Mouse (Mus musculus) gastrocnemius, postnatal 25 days (tissue): ENCODE data around the gene Trp53bp2. TPM values are rescaled to one million over a fixed set of nuclear protein-coding genes. Genes with fewer than 3 reads are reported as not detected.

Experiments
- DNase-seq: peaks from one replicate; pipeline ENCODE4 v3.0.0; 2022
- total RNA-seq, 2 experiments: library from RNA; stranded (reverse); gene quantifications; 1 replicate in 1 of 2; 2 replicates in 1 of 2; pipeline ENCODE4 v1.2.3; 2021

The Trp53bp2 gene
- total RNA-seq, 2 experiments from 2014 or later: 8.5 to 8.6 TPM

GRCm38 (mm10) chr1:182461261-182461660 lies 52.3 kb downstream of the Trp53bp2 start:
- peak; percentile 28 for DNase-seq

DNA sequence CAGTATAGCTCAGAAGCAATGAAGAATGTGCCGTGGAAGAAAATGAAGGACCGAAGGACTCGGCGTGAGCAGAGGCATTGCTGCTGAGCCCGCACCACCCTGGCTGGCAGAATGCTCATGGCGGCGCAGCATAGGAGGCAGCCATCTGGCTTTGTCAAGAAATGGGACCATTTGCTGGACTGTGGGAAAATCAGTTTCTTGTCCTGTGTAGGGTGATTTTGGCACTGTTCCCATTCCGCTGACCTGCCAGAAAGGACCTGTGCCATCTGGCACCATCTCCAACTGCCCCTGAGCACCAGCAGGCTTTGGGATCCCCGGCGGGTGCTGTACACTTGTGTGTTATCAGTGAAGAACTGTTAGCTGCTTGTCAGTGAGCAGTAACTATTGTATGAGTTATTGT lies 52.8 kb downstream of the Trp53bp2 start:
- no peak for DNase-seq

DNA sequence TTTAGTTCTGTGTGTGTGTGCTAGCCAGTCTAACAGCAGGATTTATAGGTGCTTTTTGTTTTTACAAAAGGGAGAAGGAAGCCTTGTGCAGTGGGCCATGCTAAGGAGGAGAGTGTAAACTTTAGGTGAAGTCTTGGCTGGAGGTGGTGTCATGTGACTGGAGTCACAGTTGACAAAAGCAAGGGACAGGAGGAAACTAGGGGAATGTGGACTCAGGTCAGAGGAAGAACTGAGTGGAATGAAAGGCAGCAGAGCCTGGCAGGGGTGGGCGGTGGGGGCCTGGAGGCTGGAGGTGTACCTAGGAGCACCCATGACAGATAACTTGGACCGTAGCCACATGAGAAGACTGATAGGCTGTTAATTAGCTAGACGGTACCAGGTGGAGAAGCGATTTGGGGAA lies 56.3 kb downstream of the Trp53bp2 start:
- DNase-seq: no peak

DNA sequence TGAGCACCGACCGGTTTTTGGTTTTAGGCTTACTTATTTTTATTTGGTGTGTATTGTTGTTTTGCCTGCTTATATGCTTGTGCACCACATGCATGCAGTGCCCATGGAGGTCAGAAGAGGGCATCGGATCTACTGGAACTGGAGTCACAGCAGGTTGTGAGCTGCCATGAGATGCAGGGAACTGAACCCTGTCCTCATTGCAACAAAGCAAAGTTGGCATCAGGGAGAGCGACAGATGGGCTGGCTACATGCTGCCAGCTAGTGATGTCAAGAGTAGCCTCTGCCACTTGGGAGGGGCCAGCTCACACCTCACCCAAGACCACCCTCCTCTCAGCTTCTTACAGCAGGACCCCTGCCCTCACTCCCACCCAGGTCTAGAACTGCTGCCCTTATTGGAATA lies 57.0 kb downstream of the Trp53bp2 start:
- no peak for DNase-seq

DNA sequence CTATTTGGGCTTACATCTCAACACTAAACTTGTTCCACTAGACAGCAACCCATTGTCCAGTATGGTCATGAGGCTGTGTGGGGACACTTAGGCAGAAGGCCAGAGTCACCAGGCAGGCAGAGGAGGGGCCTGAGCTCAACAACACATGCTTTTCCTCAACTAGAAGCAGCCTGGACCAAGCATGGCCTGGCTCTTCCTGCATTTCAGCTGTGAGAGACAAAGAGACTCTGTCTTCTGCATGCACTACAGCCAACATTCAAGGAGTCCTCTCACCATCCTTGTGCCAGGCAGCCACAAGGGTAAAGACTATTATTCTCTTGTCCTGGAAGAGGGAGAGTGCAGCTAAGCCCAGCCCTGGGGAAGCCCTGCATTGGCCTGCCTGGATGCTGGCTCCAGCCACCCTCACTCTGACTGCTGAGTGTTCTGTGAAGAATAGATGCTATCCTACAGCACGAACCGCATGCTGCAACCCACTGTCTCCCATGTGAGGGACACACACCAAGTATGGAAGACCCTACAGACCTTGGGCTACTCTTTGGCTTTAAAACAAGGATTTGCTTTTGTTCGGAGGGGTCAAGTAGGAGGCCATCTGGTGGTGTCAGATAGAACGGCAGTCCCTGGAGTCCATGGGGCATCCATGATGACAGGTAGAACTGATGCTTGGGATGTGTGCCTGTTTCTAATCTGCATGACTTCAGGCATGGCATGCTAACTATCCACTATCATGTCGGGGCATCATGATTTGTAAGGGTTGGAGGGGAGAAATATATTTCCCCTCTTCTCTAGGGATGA lies 66.2 kb downstream of the Trp53bp2 start:
- DNase-seq: no peak

DNA sequence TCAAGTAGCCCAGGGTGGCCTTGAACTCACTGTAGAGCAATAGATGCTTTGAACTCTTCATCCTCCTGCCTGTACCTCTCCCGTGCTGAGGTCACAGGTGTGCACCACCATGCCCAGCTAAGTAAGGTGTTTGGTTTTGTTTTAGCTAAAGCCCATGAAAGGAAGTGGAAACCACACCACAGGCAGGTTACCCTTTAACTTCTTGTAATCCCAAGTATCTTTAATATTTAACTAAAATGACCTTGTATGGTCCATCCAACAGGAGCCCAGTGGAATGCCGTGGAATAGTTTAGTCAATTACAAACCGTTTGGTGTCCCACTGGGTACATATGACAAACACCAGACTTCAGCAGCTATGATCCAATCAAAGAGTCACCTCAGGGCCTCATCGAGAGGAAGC lies 70.0 kb downstream of the Trp53bp2 start:
- DNase-seq: no peak

DNA sequence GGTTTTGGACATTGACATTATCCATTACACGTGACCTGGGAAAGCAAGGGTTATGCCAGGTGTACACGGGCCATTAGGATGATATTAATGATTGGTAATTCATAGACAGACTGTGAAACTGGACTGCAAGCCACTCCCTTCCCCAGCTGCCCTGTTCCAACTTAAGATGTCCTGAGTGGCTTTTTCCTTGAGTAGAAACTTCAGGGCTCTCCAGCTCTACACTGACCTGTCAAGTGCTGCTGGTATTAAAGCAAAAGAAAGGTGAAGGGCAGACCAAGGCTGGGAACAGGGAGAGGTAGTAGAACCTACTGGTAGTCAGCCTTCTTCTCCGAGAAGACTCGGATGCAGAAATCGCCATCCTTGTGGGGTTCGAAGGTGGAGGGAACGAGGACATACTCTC lies 72.2 kb downstream of the Trp53bp2 start:
- no peak for DNase-seq

DNA sequence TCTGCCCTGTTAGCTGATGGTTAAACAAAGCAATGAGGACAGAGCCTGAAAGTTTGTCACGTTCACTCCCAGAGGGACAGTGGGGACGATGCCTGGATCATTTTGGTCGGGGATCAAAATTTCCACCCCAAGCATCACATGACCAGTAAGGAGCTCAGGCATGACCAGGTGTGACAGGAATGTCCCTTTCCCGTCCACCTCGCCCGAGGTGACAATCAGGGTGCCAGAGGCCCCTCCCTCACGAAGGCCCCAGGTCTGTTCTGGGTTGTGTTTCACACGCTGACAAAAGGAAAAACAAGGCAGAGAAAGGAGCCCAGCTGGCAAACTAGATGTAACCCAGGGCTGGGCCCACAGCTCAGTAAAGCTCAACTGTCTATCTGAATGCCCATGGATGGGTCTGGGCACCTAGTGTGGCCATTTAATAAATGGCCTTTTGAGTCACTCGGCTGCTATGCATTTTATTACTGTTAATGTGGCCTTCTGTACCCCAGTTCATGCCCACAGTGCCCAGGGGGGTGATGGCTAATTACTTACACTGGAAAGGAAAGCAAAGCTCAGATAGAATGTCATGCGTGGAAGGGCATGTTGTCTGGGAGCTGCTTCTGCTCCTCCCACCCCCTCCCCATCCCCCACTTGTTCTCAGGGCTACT lies 72.8 kb downstream of the Trp53bp2 start:
- no peak for DNase-seq

DNA sequence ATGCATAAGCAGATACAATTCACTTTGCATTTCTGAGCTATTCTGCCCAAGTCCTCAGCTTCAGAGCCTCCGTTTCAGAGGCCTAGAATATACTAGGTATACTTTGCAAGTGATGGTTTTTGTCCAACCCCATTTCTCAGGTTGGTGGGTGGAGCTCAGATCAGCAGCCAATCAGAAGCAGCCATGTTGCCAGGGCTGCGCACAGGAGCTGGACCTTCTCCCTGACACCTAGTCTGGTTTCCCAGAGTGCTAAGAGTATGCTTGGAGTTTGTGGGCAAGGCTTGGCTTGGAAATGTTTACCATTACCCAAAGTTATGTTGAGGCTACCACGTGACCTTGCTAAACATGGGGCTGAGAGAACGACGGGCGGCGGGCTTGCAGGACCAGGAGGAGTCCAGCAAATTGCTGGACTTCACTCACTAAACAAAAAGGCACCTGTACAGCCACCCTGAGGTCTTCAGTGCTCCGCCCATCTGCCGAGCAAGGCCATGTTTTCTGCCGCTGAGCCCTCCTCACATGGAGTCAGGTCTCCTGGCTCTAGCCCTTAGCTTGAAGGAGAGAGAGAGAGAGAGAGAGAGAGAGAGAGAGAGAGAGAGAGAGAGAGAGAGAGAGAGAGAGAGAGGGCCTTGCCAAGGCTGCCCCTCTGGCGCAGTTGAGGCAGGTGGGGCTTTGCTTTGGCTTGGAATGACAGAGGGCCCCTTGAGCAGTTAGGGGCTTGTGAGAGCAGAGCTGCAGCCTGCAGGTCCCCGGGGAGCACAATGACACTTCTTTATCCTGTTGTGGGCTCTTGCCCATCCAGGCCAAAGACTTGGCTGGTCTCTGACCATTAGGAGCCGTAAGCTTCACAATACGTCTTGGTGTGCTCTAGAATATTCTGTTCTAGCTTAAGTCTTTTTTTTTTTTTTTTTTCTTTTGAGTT lies 74.3 kb downstream of the Trp53bp2 start:
- no peak for DNase-seq

DNA sequence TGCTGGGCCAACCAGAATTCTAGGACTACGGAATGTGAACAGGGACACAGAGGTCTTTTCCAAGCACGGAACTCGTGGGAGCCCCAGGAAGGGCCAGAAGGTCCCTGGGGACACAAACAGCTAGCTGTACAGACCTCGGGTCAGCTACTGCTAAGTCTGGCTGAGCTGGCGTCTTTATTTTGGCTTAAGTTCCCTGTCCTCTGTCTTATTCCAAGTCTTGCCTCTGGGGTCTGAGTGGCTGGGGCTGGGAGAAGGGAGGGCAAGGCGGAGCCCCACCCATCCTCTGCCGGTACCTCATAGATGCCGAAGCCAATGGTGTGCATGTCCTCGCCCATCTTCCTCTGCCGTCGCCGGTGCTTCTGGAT lies 74.9 kb downstream of the Trp53bp2 start:
- peak; percentile 59 for DNase-seq

GRCm38 (mm10) chr1:182488503-182488902 lies 79.5 kb downstream of the Trp53bp2 start:
- DNase-seq: no peak

- DNase-seq: peak; percentile 92
These were observed 81.0 kb downstream of the Trp53bp2 start for GRCm38 (mm10) chr1:182489803-182490452.

DNA sequence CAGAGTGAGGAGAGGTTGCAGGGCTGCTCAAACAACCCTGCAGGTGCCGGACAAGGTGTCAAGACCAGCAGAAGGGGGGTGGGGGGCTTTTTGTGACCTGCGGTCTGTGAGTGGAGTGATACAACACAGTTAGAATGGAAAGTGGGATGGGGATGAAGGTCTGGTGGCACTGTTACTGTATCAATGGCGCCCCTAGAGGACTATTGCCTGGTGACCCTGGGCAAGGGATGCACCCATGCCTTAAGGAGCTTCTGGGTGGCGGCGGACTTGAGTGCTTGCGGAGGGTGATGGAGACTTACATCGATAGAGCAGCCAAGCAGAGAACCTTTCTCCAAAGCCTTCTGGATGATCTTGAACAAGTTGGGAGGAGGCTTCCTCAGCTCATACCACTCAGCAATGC lies 81.6 kb downstream of the Trp53bp2 start:
- no peak for DNase-seq

GRCm38 (mm10) chr1:182491839-182492238 lies 82.9 kb downstream of the Trp53bp2 start:
- DNase-seq: no peak

DNA sequence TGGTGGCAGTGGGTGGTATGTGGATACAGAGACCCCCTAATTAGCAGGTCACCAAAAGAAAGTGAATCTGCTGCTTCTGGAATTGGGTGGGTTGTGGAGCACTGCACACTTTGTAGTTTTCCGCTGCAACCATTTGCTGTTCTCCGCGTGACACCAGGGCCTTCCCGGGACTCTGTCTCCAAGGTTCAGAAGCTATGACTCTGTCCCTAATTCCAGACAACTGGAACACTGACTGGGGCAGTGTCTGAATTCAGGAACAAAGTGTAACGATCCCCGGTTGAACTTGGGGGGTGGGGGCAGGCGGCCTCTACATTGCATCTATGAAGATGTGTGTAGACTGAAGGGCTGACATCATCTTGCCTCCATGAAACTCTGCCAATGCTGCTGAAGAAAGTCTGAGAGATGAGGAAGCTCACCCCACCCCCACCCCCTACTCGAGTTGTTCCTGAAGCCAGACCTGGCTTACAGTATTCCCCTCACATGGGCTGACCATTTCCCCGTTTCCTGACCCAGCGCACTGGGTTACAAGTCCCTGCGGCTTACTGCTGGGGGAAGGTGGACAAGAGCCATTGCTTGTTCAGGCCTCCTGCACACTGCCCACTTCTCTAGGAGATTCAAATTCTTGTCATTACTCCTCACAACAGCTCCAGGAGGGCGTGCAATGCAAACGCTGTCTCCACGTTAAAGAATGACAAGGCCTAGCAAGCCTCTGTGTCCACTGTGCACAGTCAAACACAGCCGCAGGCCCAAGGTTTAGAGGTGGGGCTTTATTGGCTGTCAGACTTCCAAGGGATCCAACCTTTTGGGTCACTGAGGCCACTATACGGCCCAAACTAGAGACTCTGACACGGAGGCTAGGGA lies 85.5 kb downstream of the Trp53bp2 start:
- no peak for DNase-seq

DNA sequence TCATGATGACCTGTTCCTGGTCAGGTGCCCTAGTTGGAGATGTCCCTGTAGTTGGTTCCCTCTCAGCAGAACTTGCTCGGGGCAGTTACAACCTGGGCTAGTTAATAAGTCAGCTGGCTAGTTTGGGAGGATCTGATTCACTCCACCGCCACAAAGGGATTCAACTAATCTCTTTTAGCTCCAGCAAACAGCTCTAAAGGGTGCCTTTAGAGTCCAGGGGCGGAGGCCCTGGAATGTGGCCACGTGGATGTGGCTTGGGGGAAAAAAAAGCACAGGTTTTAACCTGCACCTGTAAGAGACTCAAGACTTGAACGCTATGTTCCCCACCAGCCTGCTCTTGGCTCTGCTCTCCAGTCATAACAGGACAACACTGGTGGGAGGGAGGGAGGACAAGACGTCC lies 87.7 kb downstream of the Trp53bp2 start:
- DNase-seq: no peak

- no peak for DNase-seq
These were observed 88.8 kb downstream of the Trp53bp2 start for GRCm38 (mm10) chr1:182497736-182498135.

- DNase-seq: no peak
These were observed 90.6 kb downstream of the Trp53bp2 start for GRCm38 (mm10) chr1:182499443-182500089.

GRCm38 (mm10) chr1:182500224-182500623 lies 91.3 kb downstream of the Trp53bp2 start:
- DNase-seq: no peak

DNA sequence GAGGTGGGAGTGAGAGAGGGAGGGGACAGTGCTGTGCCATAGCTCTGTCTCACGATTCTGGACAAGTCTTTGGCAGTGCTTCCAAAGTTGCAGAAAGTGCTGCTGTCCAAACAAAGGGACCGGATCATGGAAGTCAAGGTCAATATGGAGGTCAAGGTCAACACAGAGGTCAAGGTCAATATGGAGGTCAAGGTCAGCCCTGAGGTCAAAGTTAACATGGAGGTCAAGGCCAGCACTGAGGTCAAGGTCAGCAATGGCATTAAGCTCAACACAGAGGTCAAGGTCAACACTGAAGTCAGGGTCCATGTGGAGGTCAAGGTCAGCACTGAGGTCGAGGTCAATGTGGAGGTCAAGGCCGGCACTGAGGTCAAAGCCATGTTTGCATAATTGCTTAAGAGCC lies 91.9 kb downstream of the Trp53bp2 start:
- DNase-seq: no peak
